Mouse (Mus musculus) testis, adult 2 months (tissue): Measurements from ENCODE around the gene S100a13. TPM values are rescaled to one million over a fixed set of nuclear protein-coding genes. Genes with fewer than 3 reads are reported as not detected.

ENCODE experiments used
- H3K27ac ChIP-seq: fragments of 200-500 bp; 2 replicates; pipeline ENCODE4 v1.5.1; 2012; ENCODE audit warnings: low read depth, low read length; ENCODE audit not compliant: control insufficient read depth, insufficient read depth
- H3K27me3 ChIP-seq: fragments of 200-500 bp; 2 replicates; pipeline ENCODE4 v1.6.1; 2012; ENCODE audit warnings: mild to moderate bottlenecking, low read length, moderate library complexity; ENCODE audit not compliant: control insufficient read depth, insufficient read depth
- H3K36me3 ChIP-seq: fragments of 200-500 bp; 2 replicates; pipeline ENCODE4 v1.6.1; 2012; ENCODE audit warnings: mild to moderate bottlenecking, low read length; ENCODE audit not compliant: control insufficient read depth, insufficient read depth
- H3K4me1 ChIP-seq: fragments of 200-500 bp; 2 replicates; pipeline ENCODE4 v1.6.1; 2012; ENCODE audit warnings: low read length; ENCODE audit not compliant: control insufficient read depth, insufficient read depth
- H3K4me3 ChIP-seq: fragments of 200-500 bp; 2 replicates; pipeline ENCODE4 v1.5.1; 2012; ENCODE audit warnings: low read depth, mild to moderate bottlenecking, low read length, moderate library complexity, mixed read lengths; ENCODE audit not compliant: control insufficient read depth
- CTCF ChIP-seq: fragments of 200-500 bp; IDR thresholded peaks from 2 replicates; pipeline ENCODE4 v1.5.1; 2012; ENCODE audit warnings: low read depth, mild to moderate bottlenecking, inconsistent platforms, low read length, moderate library complexity; ENCODE audit not compliant: control insufficient read depth, insufficient read depth, insufficient replicate concordance
- POLR2A ChIP-seq: fragments of 200-500 bp; IDR thresholded peaks from 2 replicates; pipeline ENCODE4 v1.6.1; 2012; ENCODE audit warnings: low read depth, mild to moderate bottlenecking, inconsistent platforms, low read length, moderate library complexity; ENCODE audit not compliant: control insufficient read depth
- polyA plus RNA-seq: library from polyadenylated mRNA; depleted of rRNA; stranded (reverse); fragments of >200 nt; gene quantifications from 2 replicates; pipeline ENCODE4 v1.2.3, GENCODE M21; 2012

S100a13 gene
- polyA plus RNA-seq, 1 experiment: 2.9 TPM

DNA sequence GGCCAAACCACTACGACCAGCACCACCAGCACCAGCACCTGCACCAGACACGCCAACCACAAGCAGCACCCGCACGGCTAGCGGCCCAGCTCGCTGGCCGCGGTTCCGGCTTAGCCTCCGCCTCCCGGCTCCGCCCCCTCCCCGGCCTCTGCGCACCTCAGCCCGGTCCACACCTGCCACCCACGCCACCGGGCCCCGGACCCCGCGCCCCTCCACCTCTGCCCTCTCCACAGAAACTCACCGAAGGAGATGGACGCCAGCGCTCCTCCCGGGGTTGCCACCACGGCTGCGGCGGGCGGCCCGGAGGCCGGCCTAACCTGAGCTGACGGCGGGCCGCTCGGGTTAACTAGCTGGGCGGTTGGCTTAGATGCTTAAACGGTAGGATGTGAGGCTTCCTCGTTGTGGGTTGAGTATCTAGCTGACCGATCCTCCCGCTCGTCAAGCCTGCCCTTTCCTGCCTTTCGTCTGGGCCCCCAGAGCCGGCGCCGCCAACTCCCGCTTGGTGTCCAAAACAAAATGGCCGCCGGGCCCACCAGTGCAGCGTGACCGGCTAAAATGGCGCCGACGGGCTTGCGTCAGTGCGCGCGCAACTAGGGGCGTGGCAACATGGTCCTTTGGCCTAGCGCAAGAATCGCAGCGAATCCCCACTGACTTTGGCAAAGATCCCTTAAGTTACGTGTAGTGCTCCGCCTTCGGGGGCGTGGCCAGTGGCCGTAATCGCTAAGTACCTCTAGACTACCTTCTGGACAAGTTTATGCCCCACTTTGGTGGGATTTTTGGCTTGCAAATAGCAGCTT lies 5.1 kb upstream of the S100a13 start, which contains the start of gene Chtop:
Gene Chtop, minus strand, starts transcription at position 549 of the 797 bp plus-strand sequence.
- peaks cover 7% of the 10 kb centered on the region for H3K4me1 ChIP-seq
- H3K36me3 ChIP-seq: peaks cover 7% of the 10 kb centered on the region
- TF ChIP-seq POLR2A: peak; percentile 85
- 0 out of 2 replicates have a peak, but pooled peaks have one; percentile 3 for TF ChIP-seq CTCF
- H3K27me3 ChIP-seq: no peaks in the 10 kb centered on the region
- H3K27ac ChIP-seq: peak within 1 kb of the TSS; percentile 99
- peak within 1 kb of the TSS; percentile 100 for H3K4me3 ChIP-seq

DNA sequence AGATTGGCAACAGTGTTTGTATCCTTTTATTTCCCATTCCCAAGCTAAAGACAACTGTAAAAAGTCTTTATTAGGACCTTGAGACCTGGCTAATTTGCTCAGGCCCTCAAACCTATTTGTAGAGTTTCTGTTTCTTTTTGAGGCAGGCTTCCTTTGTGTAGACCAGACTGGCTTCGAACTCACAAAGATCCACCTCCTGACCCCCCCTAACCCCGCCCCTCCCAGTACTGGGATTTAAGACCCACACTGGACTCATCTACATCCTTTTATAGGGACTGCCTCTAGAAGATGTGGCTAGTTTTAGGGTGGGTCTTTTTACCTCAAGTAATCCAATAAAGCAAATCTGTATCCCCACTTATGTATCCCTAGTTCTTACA lies 4.5 kb upstream of the S100a13 start:
- Histone ChIP-seq H3K27ac (peak overlapping the region; percentile 80), H3K4me3 (peak overlapping the region; percentile 100; the same call in 1 of the 2 replicates), H3K4me1 (peaks cover 13% of the 10 kb centered on the region), H3K36me3 (peaks cover 7% of the 10 kb centered on the region), H3K27me3 (no peaks in the 10 kb centered on the region)
- TF ChIP-seq POLR2A (no peak), CTCF (no peak)

DNA sequence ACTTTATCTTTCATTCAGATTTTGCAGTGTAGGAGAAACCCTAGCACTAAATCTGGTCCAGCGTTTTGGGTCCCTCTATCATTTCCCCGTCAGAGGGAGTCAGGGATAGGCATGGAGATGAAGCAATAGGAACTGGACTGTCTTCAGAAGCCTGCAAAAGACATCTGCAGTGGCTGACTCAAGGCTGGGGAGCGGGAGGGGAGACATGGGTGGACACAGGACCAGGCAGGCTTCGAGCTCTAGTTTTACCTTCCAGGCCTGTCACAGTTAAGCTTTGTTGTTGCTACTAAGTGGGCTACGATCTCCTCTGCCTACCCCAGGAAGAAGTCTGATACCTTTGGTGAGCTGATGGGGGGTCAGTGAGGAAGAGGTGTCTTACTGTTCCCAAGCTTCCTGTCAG lies 2.0 kb upstream of the S100a13 start:
- TF ChIP-seq CTCF (no peak), POLR2A (no peak)
- H3K36me3 ChIP-seq: peaks cover 3% of the 10 kb centered on the region
- no peaks in the 10 kb centered on the region for H3K27me3 ChIP-seq
- no peak overlapping the region for H3K4me3 ChIP-seq
- no peak overlapping the region for H3K27ac ChIP-seq
- peaks cover 18% of the 10 kb centered on the region for H3K4me1 ChIP-seq

DNA sequence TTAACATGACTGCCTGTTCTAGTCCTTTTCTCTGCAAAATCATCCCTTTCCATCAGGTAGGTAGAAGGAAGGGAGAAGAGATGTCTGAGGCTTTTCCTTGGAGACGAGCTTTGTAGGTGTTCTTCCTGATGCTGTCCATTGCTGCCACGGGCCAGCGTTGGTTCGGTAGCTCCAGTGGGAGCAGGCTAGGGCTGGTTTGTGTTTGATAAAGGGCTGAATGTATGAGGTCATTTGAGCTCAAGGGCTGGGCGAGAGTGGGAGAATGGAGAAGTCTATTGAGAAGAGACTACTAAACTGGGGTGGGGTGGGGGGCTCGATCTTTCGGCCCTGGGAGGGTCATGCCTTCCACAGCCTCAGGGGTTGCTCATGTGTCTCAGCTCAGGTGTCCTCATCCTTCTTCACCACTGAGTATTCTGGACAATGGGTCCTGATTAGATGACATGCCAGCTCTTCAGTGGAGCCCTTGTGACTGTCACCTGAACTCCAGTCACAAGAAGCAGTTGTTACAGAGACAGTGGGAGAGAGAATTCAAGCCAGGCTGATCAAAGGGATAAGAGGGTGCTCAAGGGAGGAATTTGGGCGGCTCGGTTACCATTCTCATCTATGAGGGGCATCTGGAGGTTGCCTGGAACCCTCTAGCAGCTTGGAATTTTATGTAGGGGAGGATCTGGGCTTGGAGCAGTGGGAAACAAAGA lies 1.1 kb upstream of the S100a13 start:
- Histone ChIP-seq H3K4me3 (no peak overlapping the region), H3K4me1 (peaks cover 17% of the 10 kb centered on the region), H3K27ac (no peak overlapping the region), H3K27me3 (no peaks in the 10 kb centered on the region), H3K36me3 (no peaks in the 10 kb centered on the region)
- TF ChIP-seq CTCF (no peak), POLR2A (no peak)

DNA sequence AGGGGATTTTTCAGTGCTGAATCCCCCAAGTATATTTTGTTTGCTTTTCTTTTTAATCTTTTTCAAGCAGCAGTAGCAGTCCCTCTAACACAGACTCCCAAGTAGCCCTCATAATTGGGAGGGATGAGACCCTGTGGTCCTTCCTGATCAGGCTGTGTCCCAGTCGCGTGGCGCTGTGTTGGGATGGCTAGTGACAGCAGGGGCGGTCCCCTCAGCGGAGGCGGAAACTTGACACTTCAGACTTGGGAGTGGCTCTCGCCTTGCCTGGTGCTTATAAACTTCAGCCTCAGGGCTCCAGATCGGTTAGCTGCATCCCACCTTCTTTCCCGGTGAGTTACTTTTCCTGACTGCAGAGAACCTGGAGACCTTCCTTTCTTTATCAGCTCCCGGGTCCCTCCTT lies 456 bp downstream of the S100a13 start:
- TF ChIP-seq POLR2A (no peak), CTCF (no peak)
- H3K4me3 ChIP-seq: peak overlapping the region; percentile 54
- no peaks in the 10 kb centered on the region for H3K36me3 ChIP-seq
- 0 out of 2 replicates have a peak overlapping the region, but pooled peaks have one; percentile 43 for H3K27ac ChIP-seq
- H3K27me3 ChIP-seq: no peaks in the 10 kb centered on the region
- H3K4me1 ChIP-seq: peaks cover 17% of the 10 kb centered on the region

DNA sequence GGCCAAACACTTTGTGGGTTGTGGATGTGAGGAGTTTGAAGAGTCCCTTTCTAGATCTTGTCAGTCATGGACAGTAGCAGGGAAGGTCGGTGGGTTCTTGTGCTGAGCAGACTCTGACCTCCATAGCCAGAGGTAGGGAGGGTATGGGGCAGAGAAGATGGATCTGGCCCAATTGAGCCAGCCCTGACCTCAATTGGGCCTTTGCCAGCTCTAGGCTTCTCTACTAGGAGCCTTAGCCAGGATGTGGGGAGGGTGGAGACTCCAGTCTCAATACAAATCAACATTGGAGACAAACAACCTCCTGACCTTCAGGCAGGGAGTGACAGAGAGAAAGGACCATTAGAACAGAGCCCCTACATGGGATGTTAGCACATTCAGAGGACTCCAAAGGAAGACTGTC lies 1.0 kb downstream of the S100a13 start:
- H3K4me1 ChIP-seq: peaks cover 17% of the 10 kb centered on the region
- H3K27me3 ChIP-seq: no peaks in the 10 kb centered on the region
- TF ChIP-seq POLR2A (no peak), CTCF (no peak)
- H3K27ac ChIP-seq: no peak overlapping the region
- peak overlapping the region; percentile 54 for H3K4me3 ChIP-seq
- H3K36me3 ChIP-seq: no peaks in the 10 kb centered on the region

DNA sequence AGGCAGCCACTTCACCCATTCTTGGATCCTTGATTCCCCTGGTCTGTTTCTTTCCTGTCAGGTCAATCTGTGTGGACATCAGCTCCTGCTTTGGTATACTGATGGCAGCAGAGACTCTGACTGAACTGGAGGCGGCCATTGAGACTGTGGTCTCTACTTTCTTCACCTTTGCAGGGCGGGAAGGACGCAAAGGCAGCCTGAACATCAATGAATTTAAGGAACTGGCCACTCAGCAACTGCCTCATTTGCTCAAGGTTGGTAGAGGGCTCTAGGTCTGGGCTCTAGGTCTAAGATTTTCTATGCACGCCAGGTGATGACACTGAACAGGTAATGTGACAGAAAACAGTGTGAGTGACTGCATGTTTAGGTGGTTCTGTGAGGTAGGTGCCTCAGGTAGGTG lies 1.6 kb downstream of the S100a13 start:
- no peaks in the 10 kb centered on the region for H3K27me3 ChIP-seq
- H3K36me3 ChIP-seq: no peaks in the 10 kb centered on the region
- no peak overlapping the region for H3K27ac ChIP-seq
- no peak for TF ChIP-seq POLR2A
- no peak for TF ChIP-seq CTCF
- H3K4me1 ChIP-seq: peaks cover 17% of the 10 kb centered on the region
- no peak overlapping the region for H3K4me3 ChIP-seq
